Mouse (Mus musculus): ENCODE measurements around the gene Rtl10. TPM values are rescaled to one million over a fixed set of nuclear protein-coding genes. Genes with fewer than 3 reads are reported as not detected.

Rtl10 gene
- total and polyA plus RNA-seq, 3 experiments, result 3.5 to 9.9 (median 8.3) TPM

- no peaks in the 10 kb centered on the region for H3K4me1 ChIP-seq (ENCODE audit: insufficient read depth, low read depth, low read length)
- no peak overlapping the region for H3K4me3 ChIP-seq (ENCODE audit: low read depth, low read length)
Measured at GRCm38 (mm10) chr16:18539281-18539680, 40.6 kb downstream of the Rtl10 start.

GRCm38 (mm10) chr16:18543151-18543829 lies 44.6 kb downstream of the Rtl10 start:
- no peaks in the 10 kb centered on the region for H3K9me3 ChIP-seq (replicated peaks)
- TF ChIP-seq CTCF (IDR thresholded peaks at IDR 0.05; ENCODE audit: low read depth, low read length), result no peak
- no peak for TF ChIP-seq GATA2 (IDR thresholded peaks at IDR 0.05; ENCODE audit: borderline replicate concordance, low read depth, low read length)
- TF ChIP-seq TAL1 (conservative IDR thresholded peaks at IDR 0.05; ENCODE audit: low read depth, low read length), result no peak
- TF ChIP-seq GATA1 (IDR thresholded peaks at IDR 0.05; ENCODE audit: borderline replicate concordance, low read length), result no peak
- no peak for TF ChIP-seq POLR2AphosphoS5 (IDR thresholded peaks at IDR 0.05; ENCODE audit: insufficient replicate concordance, low read depth, low read length)
- H3K36me3 ChIP-seq (replicated peaks), result peaks cover 58% of the 10 kb centered on the region
- H3K27me3 ChIP-seq (ENCODE audit: insufficient read depth, low read length), result no peaks in the 10 kb centered on the region
- no peaks in the 10 kb centered on the region for H3K4me1 ChIP-seq (ENCODE audit: insufficient read depth, low read depth, low read length)
- H3K4me3 ChIP-seq (ENCODE audit: low read depth, low read length), result no peak overlapping the region
- no peak for DNase-seq (ENCODE audit: low spot score)
- no peak for ATAC-seq (ENCODE audit: extremely low read depth, insufficient number of reproducible peaks, low FRiP score, poor library complexity, severe bottlenecking)

More at GRCm38 (mm10) chr16:18539281-18539680, 40.6 kb downstream of the Rtl10 start:
- no peak for ATAC-seq (ENCODE audit: extremely low read depth, insufficient number of reproducible peaks, low FRiP score, poor library complexity, severe bottlenecking)
- Histone ChIP-seq H3K27me3 (ENCODE audit: insufficient read depth, low read length) (no peaks in the 10 kb centered on the region), H3K36me3 (replicated peaks) (peaks cover 33% of the 10 kb centered on the region), H3K9me3 (replicated peaks) (no peaks in the 10 kb centered on the region)
- TF ChIP-seq GATA2 (IDR thresholded peaks at IDR 0.05; ENCODE audit: borderline replicate concordance, low read depth, low read length) (no peak), GATA1 (IDR thresholded peaks at IDR 0.05; ENCODE audit: borderline replicate concordance, low read length) (no peak), TAL1 (conservative IDR thresholded peaks at IDR 0.05; ENCODE audit: low read depth, low read length) (no peak), POLR2AphosphoS5 (IDR thresholded peaks at IDR 0.05; ENCODE audit: insufficient replicate concordance, low read depth, low read length) (no peak), CTCF (IDR thresholded peaks at IDR 0.05; ENCODE audit: low read depth, low read length) (no peak)
- no peak for DNase-seq (ENCODE audit: low spot score)

- Histone ChIP-seq H3K4me3 (ENCODE audit: low read depth, low read length) (no peak overlapping the region), H3K9me3 (replicated peaks) (no peaks in the 10 kb centered on the region), H3K36me3 (replicated peaks) (peaks cover 52% of the 10 kb centered on the region), H3K4me1 (ENCODE audit: insufficient read depth, low read depth, low read length) (no peaks in the 10 kb centered on the region), H3K27me3 (ENCODE audit: insufficient read depth, low read length) (no peaks in the 10 kb centered on the region)
- no peak for TF ChIP-seq CTCF (IDR thresholded peaks at IDR 0.05; ENCODE audit: low read depth, low read length)
- TF ChIP-seq GATA1 (IDR thresholded peaks at IDR 0.05; ENCODE audit: borderline replicate concordance, low read length), result no peak
- TF ChIP-seq TAL1 (conservative IDR thresholded peaks at IDR 0.05; ENCODE audit: low read depth, low read length), result no peak
- TF ChIP-seq POLR2AphosphoS5 (IDR thresholded peaks at IDR 0.05; ENCODE audit: insufficient replicate concordance, low read depth, low read length), result no peak
- no peak for TF ChIP-seq GATA2 (IDR thresholded peaks at IDR 0.05; ENCODE audit: borderline replicate concordance, low read depth, low read length)
- DNase-seq (ENCODE audit: low spot score) (no peak), ATAC-seq (ENCODE audit: extremely low read depth, insufficient number of reproducible peaks, low FRiP score, poor library complexity, severe bottlenecking) (no peak)
Measured at GRCm38 (mm10) chr16:18547891-18548290, 49.2 kb downstream of the Rtl10 start.

Other genes with a start within 250 kb of the Rtl10 start
- not detected in 2 replicates for gene Gm49776, start 240.6 kb upstream of the Rtl10 start, total RNA-seq (2014; fragmentation: Nextera tagmentation)
- gene Gm49776, start 240.6 kb upstream of the Rtl10 start, total RNA-seq (2017), result 0.35 TPM in 1 of 2 replicates, not detected in the other
- gene Gm49776, start 240.6 kb upstream of the Rtl10 start, polyA plus RNA-seq (2012), result not detected in 2 replicates
- 52.8 and 52.9 TPM in 2 replicates for gene Dgcr8, start 209.7 kb upstream of the Rtl10 start, total RNA-seq (2014; fragmentation: Nextera tagmentation)
- 45.9 and 52.7 TPM in 2 replicates for gene Dgcr8, start 209.7 kb upstream of the Rtl10 start, total RNA-seq (2017)
- 5.9 and 9.8 TPM in 2 replicates for gene Dgcr8, start 209.7 kb upstream of the Rtl10 start, polyA plus RNA-seq (2012)
- 87.0 and 88.7 TPM in 2 replicates for gene Tango2, start 150.8 kb upstream of the Rtl10 start, total RNA-seq (2014; fragmentation: Nextera tagmentation)
- gene Tango2, start 150.8 kb upstream of the Rtl10 start, total RNA-seq (2017), result 40.7 and 47.9 TPM in 2 replicates
- gene Tango2, start 150.8 kb upstream of the Rtl10 start, polyA plus RNA-seq (2012), result 37.3 and 42.8 TPM in 2 replicates
- gene Arvcf, start 150.7 kb upstream of the Rtl10 start, total RNA-seq (2014; fragmentation: Nextera tagmentation), result 53.7 and 64.0 TPM in 2 replicates
- 188 and 239 TPM in 2 replicates for gene Arvcf, start 150.7 kb upstream of the Rtl10 start, total RNA-seq (2017)
- gene Arvcf, start 150.7 kb upstream of the Rtl10 start, polyA plus RNA-seq (2012), result 137 and 154 TPM in 2 replicates
- gene Txnrd2, start 72.5 kb upstream of the Rtl10 start, total RNA-seq (2014; fragmentation: Nextera tagmentation), result 25.3 and 50.3 TPM in 2 replicates
- gene Txnrd2, start 72.5 kb upstream of the Rtl10 start, total RNA-seq (2017), result 12.8 and 18.3 TPM in 2 replicates
- 16.4 and 18.5 TPM in 2 replicates for gene Txnrd2, start 72.5 kb upstream of the Rtl10 start, polyA plus RNA-seq (2012)
- 51.1 and 59.0 TPM in 2 replicates for gene Comt, start 72.0 kb upstream of the Rtl10 start, total RNA-seq (2014; fragmentation: Nextera tagmentation)
- gene Comt, start 72.0 kb upstream of the Rtl10 start, total RNA-seq (2017), result 36.7 and 53.7 TPM in 2 replicates
- 25.2 and 47.5 TPM in 2 replicates for gene Comt, start 72.0 kb upstream of the Rtl10 start, polyA plus RNA-seq (2012)
- gene Gnb1l, start 188 bp upstream of the Rtl10 start, total RNA-seq (2014; fragmentation: Nextera tagmentation), result 4.0 and 7.9 TPM in 2 replicates
- gene Gnb1l, start 188 bp upstream of the Rtl10 start, total RNA-seq (2017), result 5.3 and 6.1 TPM in 2 replicates
- 8.0 and 10.6 TPM in 2 replicates for gene Gnb1l, start 188 bp upstream of the Rtl10 start, polyA plus RNA-seq (2012)
- gene Tbx1, start 91.8 kb downstream of the Rtl10 start, total RNA-seq (2014; fragmentation: Nextera tagmentation), result not detected in 2 replicates
- 0.11 TPM in 1 of 2 replicates, not detected in the other for gene Tbx1, start 91.8 kb downstream of the Rtl10 start, total RNA-seq (2017)
- gene Tbx1, start 91.8 kb downstream of the Rtl10 start, polyA plus RNA-seq (2012), result not detected in 2 replicates
- not detected in 2 replicates for gene Gp1bb, start 123.5 kb downstream of the Rtl10 start, total RNA-seq (2014; fragmentation: Nextera tagmentation)
- 0.11 TPM in 1 of 2 replicates, not detected in the other for gene Gp1bb, start 123.5 kb downstream of the Rtl10 start, total RNA-seq (2017)
- 0.20 and 0.44 TPM in 2 replicates for gene Gp1bb, start 123.5 kb downstream of the Rtl10 start, polyA plus RNA-seq (2012)
- gene Gm49601, start 127.5 kb downstream of the Rtl10 start, total RNA-seq (2014; fragmentation: Nextera tagmentation), result not detected in 2 replicates
- 0.33 TPM in 1 of 2 replicates, not detected in the other for gene Gm49601, start 127.5 kb downstream of the Rtl10 start, total RNA-seq (2017)
- not detected in 2 replicates for gene Gm49601, start 127.5 kb downstream of the Rtl10 start, polyA plus RNA-seq (2012)
- not detected in 2 replicates for gene Sept5, start 131.1 kb downstream of the Rtl10 start, total RNA-seq (2014; fragmentation: Nextera tagmentation)
- gene Sept5, start 131.1 kb downstream of the Rtl10 start, total RNA-seq (2017), result 0.05 TPM in 1 of 2 replicates, not detected in the other
- not detected in 2 replicates for gene Sept5, start 131.1 kb downstream of the Rtl10 start, polyA plus RNA-seq (2012)